Mouse (Mus musculus): ENCODE measurements around the gene Wwox. TPM values are rescaled to one million over a fixed set of nuclear protein-coding genes. Genes with fewer than 3 reads are reported as not detected.

Gene Wwox
- total RNA-seq, 1 experiment: 12.5 TPM

- no peak overlapping the region for H3K9ac ChIP-seq (ENCODE audit: insufficient read depth, low read depth, low read length, poor library complexity, severe bottlenecking)
- H3K27ac ChIP-seq (ENCODE audit: insufficient read depth, low read depth, low read length, poor library complexity, severe bottlenecking): no peak overlapping the region
- H3K9me3 ChIP-seq (ENCODE audit: control insufficient read depth, insufficient read depth, low read depth, low read length): no peaks in the 10 kb centered on the region
- H3K4me1 ChIP-seq (ENCODE audit: control insufficient read depth in 2 of 2, insufficient read depth in 2 of 2, low read length in 2 of 2, poor library complexity in 1 of 2): no peaks in the 10 kb centered on the region
- no peak for DNase-seq (ENCODE audit: low read depth, low spot score)
- H3K4me3 ChIP-seq (ENCODE audit: insufficient read depth in 1 of 2, low read depth in 1 of 2, low read length in 2 of 2, poor library complexity in 1 of 2, severe bottlenecking in 1 of 2): no peak overlapping the region
- no peaks in the 10 kb centered on the region for H3K36me3 ChIP-seq (ENCODE audit: control insufficient read depth, insufficient read depth, low read length, poor library complexity, severe bottlenecking)
- TF ChIP-seq MAFK (IDR thresholded peaks at IDR 0.05; ENCODE audit: insufficient read depth, low read depth, low read length): no peak
- in situ Hi-C loops (cut with MboI; ENCODE audit: low sequenced_read_pairs in 2 of 2, unreplicated experiment in 2 of 2): no loop called here
These were observed 264.1 kb downstream of the Wwox start for GRCm38 (mm10) chr8:114703517-114703916.

- in situ Hi-C loops (cut with MboI; ENCODE audit: low sequenced_read_pairs in 2 of 2, unreplicated experiment in 2 of 2): no loop called here
- no peak overlapping the region for H3K9ac ChIP-seq (ENCODE audit: insufficient read depth, low read depth, low read length, poor library complexity, severe bottlenecking)
- H3K27ac ChIP-seq (ENCODE audit: insufficient read depth, low read depth, low read length, poor library complexity, severe bottlenecking): no peak overlapping the region
- H3K9me3 ChIP-seq (ENCODE audit: control insufficient read depth, insufficient read depth, low read depth, low read length): no peaks in the 10 kb centered on the region
- H3K4me3 ChIP-seq (ENCODE audit: insufficient read depth in 1 of 2, low read depth in 1 of 2, low read length in 2 of 2, poor library complexity in 1 of 2, severe bottlenecking in 1 of 2): no peak overlapping the region
- TF ChIP-seq MAFK (IDR thresholded peaks at IDR 0.05; ENCODE audit: insufficient read depth, low read depth, low read length): no peak
- TF ChIP-seq CHD2 (IDR thresholded peaks at IDR 0.05; ENCODE audit: low read depth, low read length): no peak
- no peak for TF ChIP-seq ZC3H11A (IDR thresholded peaks at IDR 0.05; ENCODE audit: borderline replicate concordance, low read depth, low read length)
- no peak for TF ChIP-seq HCFC1 (IDR thresholded peaks at IDR 0.05; ENCODE audit: borderline replicate concordance, insufficient read depth, low read length)
- TF ChIP-seq ZNF384 (IDR thresholded peaks at IDR 0.05; ENCODE audit: low read depth, low read length): no peak
- no peak for DNase-seq (ENCODE audit: low read depth, low spot score)
- peaks cover 3% of the 10 kb centered on the region; the same call in 1 of the 2 replicates for H3K36me3 ChIP-seq (ENCODE audit: control insufficient read depth, insufficient read depth, low read length, poor library complexity, severe bottlenecking)
- no peaks in the 10 kb centered on the region for H3K4me1 ChIP-seq (ENCODE audit: control insufficient read depth in 2 of 2, insufficient read depth in 2 of 2, low read length in 2 of 2, poor library complexity in 1 of 2)
These were observed 268.2 kb downstream of the Wwox start for GRCm38 (mm10) chr8:114707538-114708138.

GRCm38 (mm10) chr8:114715318-114716070 is 276.0 kb downstream of the Wwox start:
- in situ Hi-C loops (cut with MboI; ENCODE audit: low sequenced_read_pairs in 2 of 2, unreplicated experiment in 2 of 2): no loop called here
- TF ChIP-seq HCFC1 (IDR thresholded peaks at IDR 0.05; ENCODE audit: borderline replicate concordance, insufficient read depth, low read length) (no peak), CHD2 (IDR thresholded peaks at IDR 0.05; ENCODE audit: low read depth, low read length) (no peak), MAFK (IDR thresholded peaks at IDR 0.05; ENCODE audit: insufficient read depth, low read depth, low read length) (no peak), ZC3H11A (IDR thresholded peaks at IDR 0.05; ENCODE audit: borderline replicate concordance, low read depth, low read length) (0 out of 2 replicates have a peak, but pooled peaks have one; percentile 19)
- H3K36me3 ChIP-seq (ENCODE audit: control insufficient read depth, insufficient read depth, low read length, poor library complexity, severe bottlenecking): peaks cover 3% of the 10 kb centered on the region; the same call in 1 of the 2 replicates
- DNase-seq (ENCODE audit: low read depth, low spot score): peak; percentile 20
- H3K9ac ChIP-seq (ENCODE audit: insufficient read depth, low read depth, low read length, poor library complexity, severe bottlenecking): no peak overlapping the region
- H3K4me3 ChIP-seq (ENCODE audit: insufficient read depth in 1 of 2, low read depth in 1 of 2, low read length in 2 of 2, poor library complexity in 1 of 2, severe bottlenecking in 1 of 2): no peak overlapping the region
- H3K4me1 ChIP-seq (ENCODE audit: control insufficient read depth in 2 of 2, insufficient read depth in 2 of 2, low read length in 2 of 2, poor library complexity in 1 of 2): no peaks in the 10 kb centered on the region
- no peak overlapping the region for H3K27ac ChIP-seq (ENCODE audit: insufficient read depth, low read depth, low read length, poor library complexity, severe bottlenecking)
- no peaks in the 10 kb centered on the region for H3K9me3 ChIP-seq (ENCODE audit: control insufficient read depth, insufficient read depth, low read depth, low read length)

DNA sequence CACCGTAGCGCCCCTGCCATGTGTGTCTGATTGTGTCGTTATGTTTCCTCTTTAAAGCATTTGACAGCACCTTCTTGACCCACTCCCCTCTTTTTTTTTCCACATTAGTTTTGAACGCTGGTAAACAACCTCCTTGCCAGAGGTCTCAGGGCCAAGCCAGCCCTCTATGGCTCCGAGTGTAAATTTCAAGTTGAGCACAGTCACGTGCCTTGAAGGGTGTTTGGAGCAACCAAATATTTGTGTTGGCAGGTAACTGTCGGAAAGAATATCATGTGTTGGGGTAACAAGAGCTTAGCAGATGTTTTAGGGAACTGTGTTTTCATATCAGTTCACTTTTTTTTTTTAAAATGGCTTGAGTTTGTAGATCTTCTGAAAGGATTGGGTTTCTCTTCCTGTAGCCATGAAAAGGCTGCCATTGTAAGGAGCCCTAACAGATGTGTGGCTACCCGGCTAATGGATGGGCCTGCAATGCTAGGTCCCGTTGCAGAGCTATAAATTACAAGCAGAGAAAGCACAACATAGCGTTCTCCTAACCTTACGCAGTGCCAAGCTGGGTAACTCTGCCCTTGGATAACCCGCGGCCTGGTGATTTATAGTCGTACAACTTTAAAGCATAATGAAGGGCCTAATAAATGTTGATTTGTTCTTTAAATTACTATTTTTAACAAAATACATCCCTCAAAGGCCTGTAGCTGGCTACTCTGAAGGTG is 277.2 kb downstream of the Wwox start:
- peaks cover 3% of the 10 kb centered on the region; the same call in 1 of the 2 replicates for H3K36me3 ChIP-seq (ENCODE audit: control insufficient read depth, insufficient read depth, low read length, poor library complexity, severe bottlenecking)
- H3K4me1 ChIP-seq (ENCODE audit: control insufficient read depth in 2 of 2, insufficient read depth in 2 of 2, low read length in 2 of 2, poor library complexity in 1 of 2): no peaks in the 10 kb centered on the region
- no peak overlapping the region for H3K9ac ChIP-seq (ENCODE audit: insufficient read depth, low read depth, low read length, poor library complexity, severe bottlenecking)
- DNase-seq (ENCODE audit: low read depth, low spot score): no peak
- no peaks in the 10 kb centered on the region for H3K9me3 ChIP-seq (ENCODE audit: control insufficient read depth, insufficient read depth, low read depth, low read length)
- no peak overlapping the region for H3K4me3 ChIP-seq (ENCODE audit: insufficient read depth in 1 of 2, low read depth in 1 of 2, low read length in 2 of 2, poor library complexity in 1 of 2, severe bottlenecking in 1 of 2)
- TF ChIP-seq CHD2 (IDR thresholded peaks at IDR 0.05; ENCODE audit: low read depth, low read length) (no peak), MAFK (IDR thresholded peaks at IDR 0.05; ENCODE audit: insufficient read depth, low read depth, low read length) (no peak), ZNF384 (IDR thresholded peaks at IDR 0.05; ENCODE audit: low read depth, low read length) (no peak)
- H3K27ac ChIP-seq (ENCODE audit: insufficient read depth, low read depth, low read length, poor library complexity, severe bottlenecking): no peak overlapping the region
- in situ Hi-C loops (cut with MboI; ENCODE audit: low sequenced_read_pairs in 2 of 2, unreplicated experiment in 2 of 2): no loop called here

All from ES-E14 (cell line).